Mouse (Mus musculus) heart, embryonic 14.5 days (tissue): ENCODE data around the gene Stat1. TPM values are rescaled to one million over a fixed set of nuclear protein-coding genes. Genes with fewer than 3 reads are reported as not detected.

Experiments
- ATAC-seq: fragments of 200-750 bp; cut with Nextera tagmentation; 2 replicates; pipeline ENCODE4 v1.8.0; 2017; ENCODE audit warnings: low read depth, moderate TSS enrichment; ENCODE audit not compliant: insufficient number of reproducible peaks, insufficient read depth, low FRiP score
- H3K27ac ChIP-seq, 2 experiments: fragments of 200-500 bp in 1 of 2; fragments of 300-500 bp in 1 of 2; sonication (generic) in 1 of 2; replicated peaks in 1 of 2; 2 replicates each; pipeline ENCODE4 v1.5.1; 2012 to 2014; ENCODE audit warnings: low read depth in 2 of 2, low read length in 2 of 2, control low read depth in 1 of 2, mild to moderate bottlenecking in 1 of 2, mixed read lengths in 1 of 2; ENCODE audit not compliant: control insufficient read depth in 1 of 2, insufficient read depth in 1 of 2
- H3K27me3 ChIP-seq: fragments of 300-500 bp; sonication (generic); 2 replicates; pipeline ENCODE4 v1.6.1; 2014; ENCODE audit warnings: mild to moderate bottlenecking, low read length, control low read depth; ENCODE audit not compliant: control insufficient read depth, insufficient read depth
- H3K36me3 ChIP-seq: fragments of 300-500 bp; sonication (generic); 2 replicates; pipeline ENCODE4 v1.6.1; 2014; ENCODE audit warnings: mild to moderate bottlenecking, control low read depth, low read length, mixed read lengths; ENCODE audit not compliant: control insufficient read depth, insufficient read depth
- H3K4me1 ChIP-seq, 2 experiments: fragments of 200-500 bp in 1 of 2; fragments of 300-500 bp in 1 of 2; sonication (generic) in 1 of 2; 2 replicates each; pipeline ENCODE4 v1.6.1; 2012 to 2014; ENCODE audit warnings: low read length in 2 of 2, control low read depth in 1 of 2, mixed read lengths in 1 of 2; ENCODE audit not compliant: control insufficient read depth in 2 of 2, insufficient read depth in 2 of 2
- H3K4me2 ChIP-seq: fragments of 300-500 bp; sonication (generic); 2 replicates; pipeline ENCODE4 v1.6.1; 2014; ENCODE audit warnings: mild to moderate bottlenecking, low read length
- H3K4me3 ChIP-seq, 2 experiments: fragments of 200-500 bp in 1 of 2; fragments of 300-500 bp in 1 of 2; sonication (generic) in 1 of 2; 2 replicates each; pipeline ENCODE4 v1.5.1; 2012 to 2014; ENCODE audit warnings: low read length in 2 of 2, mild to moderate bottlenecking in 2 of 2, control low read depth in 1 of 2, low read depth in 1 of 2, moderate library complexity in 1 of 2; ENCODE audit not compliant: control insufficient read depth in 1 of 2, insufficient read depth in 1 of 2
- H3K9ac ChIP-seq: fragments of 300-500 bp; sonication (generic); 2 replicates; pipeline ENCODE4 v1.6.1; 2014; ENCODE audit warnings: mild to moderate bottlenecking, low read length
- H3K9me3 ChIP-seq: fragments of 300-500 bp; sonication (generic); 2 replicates; pipeline ENCODE4 v1.6.1; 2016; ENCODE audit warnings: low read length, control low read depth; ENCODE audit not compliant: control insufficient read depth
- WGBS: fragments of 180-500 bp; shearing (Covaris S2); extraction: QIAGEN DNeasy Blood & Tissue Kit; methylation state at CpG from one replicate; pipeline ENCODE4 v1.1.7; 2014; 5-methylcytosine and 5-hydroxymethylcytosine counted together
- polyA plus RNA-seq: library from polyadenylated mRNA; unstranded; fragments of >200 nt; fragmentation: Nextera tagmentation; extraction: Ambion mirVana; gene quantifications from 2 replicates; pipeline ENCODE4 v1.2.1, GENCODE M21; 2014

The Stat1 gene
- polyA plus RNA-seq, 1 experiment from 2014 or later = 31.7 TPM

- H3K4me3 ChIP-seq = no peak overlapping the region
- no peak for ATAC-seq
- WGBS = 65% methylated on average over 2 of the region's 2 CpGs
- no peaks in the 10 kb centered on the region for H3K36me3 ChIP-seq
- peaks cover 0 to 18% of the 10 kb centered on the region in 2 experiments; a peak in 2 of 4 replicates for H3K4me1 ChIP-seq
- H3K4me2 ChIP-seq = no peak overlapping the region
- no peaks in the 10 kb centered on the region for H3K9me3 ChIP-seq
- no peak overlapping the region for H3K9ac ChIP-seq
- 0 out of 4 replicates have a peak overlapping the region, but pooled peaks of 1 of the 2 experiments have one; percentile 14 for H3K27ac ChIP-seq
- no peaks in the 10 kb centered on the region for H3K27me3 ChIP-seq
Observed at GRCm38 (mm10) chr1:52176999-52177398, 57.8 kb downstream of the Stat1 start.

GRCm38 (mm10) chr1:52179939-52180568, 60.8 kb downstream of the Stat1 start:
- H3K36me3 ChIP-seq = no peaks in the 10 kb centered on the region
- peaks cover 0 to 24% of the 10 kb centered on the region in 2 experiments; a peak in 3 of 4 replicates for H3K4me1 ChIP-seq
- H3K27ac ChIP-seq = no peak overlapping the region
- WGBS = 91% methylated on average over 9 of the region's 9 CpGs
- no peaks in the 10 kb centered on the region for H3K9me3 ChIP-seq
- no peak for ATAC-seq
- H3K9ac ChIP-seq = no peak overlapping the region
- H3K27me3 ChIP-seq = no peaks in the 10 kb centered on the region
- H3K4me2 ChIP-seq = no peak overlapping the region
- H3K4me3 ChIP-seq = no peak overlapping the region

GRCm38 (mm10) chr1:52181994-52182393, 62.8 kb downstream of the Stat1 start:
- Histone ChIP-seq H3K4me2 (peak overlapping the region; percentile 32), H3K9me3 (no peaks in the 10 kb centered on the region), H3K4me3 (no peak overlapping the region), H3K9ac (no peak overlapping the region), H3K27me3 (no peaks in the 10 kb centered on the region), H3K4me1 (peaks cover 0 to 10% of the 10 kb centered on the region in 2 experiments; a peak in 2 of 4 replicates), H3K27ac (0 out of 4 replicates have a peak overlapping the region, but pooled peaks of 1 of the 2 experiments have one; percentile 24), H3K36me3 (no peaks in the 10 kb centered on the region)
- ATAC-seq = no peak

- no peaks in the 10 kb centered on the region for H3K9me3 ChIP-seq
- H3K27ac ChIP-seq = no peak overlapping the region
- no peak overlapping the region for H3K4me2 ChIP-seq
- H3K36me3 ChIP-seq = peaks cover 6% of the 10 kb centered on the region; the same call in 1 of the 2 replicates
- ATAC-seq = no peak
- no peak overlapping the region for H3K4me3 ChIP-seq
- H3K4me1 ChIP-seq = peaks cover 0 to 10% of the 10 kb centered on the region in 2 experiments; a peak in 2 of 4 replicates
- no peaks in the 10 kb centered on the region for H3K27me3 ChIP-seq
- 63% methylated on average over 2 of the region's 2 CpGs for WGBS
- no peak overlapping the region for H3K9ac ChIP-seq
Observed at GRCm38 (mm10) chr1:52182992-52183391, 63.8 kb downstream of the Stat1 start.

Other genes with a start within 250 kb of the Stat1 start
- gene Myo1b, start 203.4 kb upstream of the Stat1 start, polyA plus RNA-seq = 39.5 and 40.8 TPM in 2 replicates
- gene Stat4, start 132.3 kb upstream of the Stat1 start, polyA plus RNA-seq = 1.3 and 2.4 TPM in 2 replicates
- gene Gls, start 113.8 kb downstream of the Stat1 start, polyA plus RNA-seq = 42.0 and 45.6 TPM in 2 replicates